Mouse (Mus musculus): Measurements from ENCODE around the gene Samsn1.
"Not testable (repeated sequence)": the region's sequence is repeated elsewhere in the genome, so short reads cannot be mapped to it uniquely, and the experiment has no call there.

Samsn1 gene

DNA sequence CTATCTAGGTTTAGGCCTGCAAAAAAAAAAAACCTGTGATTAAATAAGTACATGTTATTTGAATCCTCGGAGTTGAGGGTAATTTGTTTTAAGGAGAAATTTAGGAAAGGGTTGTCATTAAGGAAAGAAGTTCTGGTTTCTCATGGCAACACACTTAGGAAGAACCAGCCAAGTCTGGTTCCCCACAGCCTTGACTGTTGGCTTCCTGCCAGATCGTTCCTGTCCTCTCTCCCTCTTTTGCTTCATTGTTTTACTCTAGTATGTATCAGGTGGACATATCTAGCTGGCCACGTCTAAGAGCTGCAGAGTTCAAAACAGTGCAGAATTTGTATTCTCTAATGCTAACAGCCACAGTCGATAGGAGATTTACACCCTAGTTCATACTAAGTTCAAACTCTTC is 146.2 kb downstream of the Samsn1 start:
- no peak for DNase-seq (ENCODE audit: low read depth)

DNA sequence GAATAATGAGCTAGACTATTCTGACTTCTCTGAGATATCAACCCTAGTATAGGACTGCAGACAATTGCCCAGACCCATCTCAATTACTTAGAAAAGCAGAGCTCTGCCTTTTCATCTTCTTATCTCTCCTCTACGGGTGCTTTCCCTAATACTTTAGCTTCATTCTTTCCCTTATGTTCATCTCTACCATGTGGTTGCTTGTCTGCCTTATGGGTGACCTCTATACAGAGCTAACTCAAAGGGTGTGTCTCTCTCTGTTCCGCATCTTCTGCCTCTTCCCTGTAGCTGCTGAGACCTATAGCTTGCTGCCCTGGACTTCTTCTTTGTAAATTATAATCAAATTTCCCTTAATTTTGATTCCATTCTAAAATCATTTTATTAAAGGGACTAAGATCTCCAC is 147.6 kb downstream of the Samsn1 start:
- no peak for DNase-seq (ENCODE audit: low read depth)

DNA sequence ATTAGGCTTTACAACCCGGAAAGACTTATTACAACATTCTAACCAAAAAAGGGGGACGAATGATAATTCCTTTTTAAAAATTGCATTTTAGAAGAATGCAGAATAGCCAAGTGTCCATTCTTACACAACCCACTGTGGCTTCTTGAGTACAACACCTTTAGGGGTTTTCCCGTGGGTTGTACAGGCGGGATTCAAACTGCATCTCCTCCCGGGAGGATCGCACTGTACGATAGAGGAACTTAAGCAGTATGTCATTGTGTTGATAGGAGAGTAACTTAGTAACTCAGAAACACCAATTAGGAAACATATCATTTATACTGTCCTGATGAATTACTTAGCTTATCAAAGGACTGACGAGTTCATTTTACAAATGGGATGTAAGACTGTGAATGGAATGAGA is 149.8 kb downstream of the Samsn1 start:
- DNase-seq (ENCODE audit: low read depth), result no peak

DNA sequence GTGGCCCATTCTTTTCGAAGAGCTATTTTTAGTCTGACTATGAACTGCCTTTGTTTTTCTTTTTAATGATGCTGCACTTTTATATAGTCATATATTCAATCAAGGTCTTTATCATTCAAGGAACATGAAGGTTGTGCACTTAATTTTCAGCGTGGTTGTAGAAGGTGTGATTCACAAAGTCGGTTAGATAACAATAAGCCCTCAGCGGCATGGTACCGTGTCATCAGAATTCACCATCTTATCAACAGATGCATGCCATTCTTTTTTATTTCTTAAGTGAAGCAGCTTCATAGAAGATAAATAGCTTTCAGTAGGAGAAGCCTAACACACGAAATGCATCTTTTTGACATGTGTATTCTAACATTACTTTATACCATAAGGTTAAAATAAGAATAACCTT is 154.7 kb downstream of the Samsn1 start:
- DNase-seq (ENCODE audit: low read depth), result no peak

DNA sequence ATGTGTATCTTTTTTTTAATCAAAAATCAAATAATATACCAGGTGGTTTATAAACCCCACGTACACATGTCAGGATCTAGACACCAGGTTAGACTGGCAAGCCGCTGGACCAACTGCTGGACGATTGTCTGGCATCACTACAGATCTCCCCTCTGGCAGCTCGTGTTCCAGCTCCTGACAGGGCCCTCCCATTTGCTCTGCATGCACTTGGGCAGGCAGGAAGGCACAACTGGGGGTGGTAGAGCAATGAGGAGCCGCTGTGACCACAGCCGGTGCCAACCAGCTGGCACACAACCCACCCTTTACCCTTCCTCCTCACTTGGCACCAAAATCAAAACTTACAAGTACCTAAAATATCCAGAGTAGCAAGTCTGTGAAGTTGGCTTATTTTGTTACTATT is 156.6 kb downstream of the Samsn1 start:
- DNase-seq (ENCODE audit: low read depth), result no peak

DNA sequence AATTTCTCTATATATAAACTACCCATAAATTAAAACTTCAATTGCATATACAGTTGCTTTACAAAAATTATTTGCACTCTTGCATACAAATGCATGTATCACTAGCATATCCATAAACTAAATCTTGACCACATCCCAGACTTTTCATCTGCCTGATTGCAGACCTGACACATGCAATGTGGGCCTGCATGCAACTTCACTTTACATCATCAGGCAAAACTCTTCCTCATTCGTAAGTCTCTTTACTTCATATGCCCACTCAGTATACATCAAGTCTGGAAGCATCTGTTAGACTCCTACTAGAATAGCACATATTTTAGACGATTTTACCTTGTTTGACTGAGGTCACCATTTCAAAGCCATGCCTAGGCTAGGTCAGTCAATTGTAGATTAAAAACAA is 157.4 kb downstream of the Samsn1 start:
- no peak for DNase-seq (ENCODE audit: low read depth)

DNA sequence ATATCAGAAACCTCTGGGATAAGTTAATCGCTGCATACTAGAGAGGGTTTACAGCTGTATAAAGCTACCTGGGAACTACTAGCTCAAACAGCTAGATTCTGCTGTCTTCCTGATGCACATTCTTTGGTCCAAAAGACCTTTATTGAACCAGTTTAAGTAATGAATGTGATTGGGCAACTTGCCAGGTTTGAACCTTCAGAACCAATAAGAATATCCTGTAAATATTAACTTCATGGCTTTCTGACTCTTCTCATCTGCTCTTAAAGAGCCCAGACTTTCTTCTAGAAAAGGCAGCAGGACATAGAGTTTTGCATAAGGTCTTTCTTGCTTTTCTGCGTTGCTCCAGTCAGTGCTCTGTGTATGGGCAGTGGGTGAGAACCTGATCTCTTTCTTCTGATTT is 165.7 kb downstream of the Samsn1 start:
- no peak for DNase-seq (ENCODE audit: low read depth)

DNA sequence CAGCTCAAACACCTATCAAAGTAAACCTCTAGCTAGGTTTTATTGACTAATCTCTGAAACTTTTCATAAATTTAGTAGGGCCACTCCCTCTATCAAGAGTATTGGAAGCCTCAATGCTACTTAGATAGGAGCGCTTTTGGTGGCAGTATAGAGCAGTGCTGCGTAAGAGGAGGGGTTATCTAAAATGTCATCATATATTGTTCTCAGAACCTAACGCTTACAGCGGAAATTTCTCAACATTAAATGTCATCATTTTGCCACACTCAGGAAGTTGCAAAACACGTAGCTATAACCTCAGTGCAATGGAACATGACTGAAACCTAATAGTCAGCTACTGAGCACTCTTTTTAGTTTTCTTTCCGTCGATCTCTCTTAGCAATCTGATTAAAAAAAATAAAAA is 166.7 kb downstream of the Samsn1 start:
- DNase-seq (ENCODE audit: low read depth), result no peak

DNA sequence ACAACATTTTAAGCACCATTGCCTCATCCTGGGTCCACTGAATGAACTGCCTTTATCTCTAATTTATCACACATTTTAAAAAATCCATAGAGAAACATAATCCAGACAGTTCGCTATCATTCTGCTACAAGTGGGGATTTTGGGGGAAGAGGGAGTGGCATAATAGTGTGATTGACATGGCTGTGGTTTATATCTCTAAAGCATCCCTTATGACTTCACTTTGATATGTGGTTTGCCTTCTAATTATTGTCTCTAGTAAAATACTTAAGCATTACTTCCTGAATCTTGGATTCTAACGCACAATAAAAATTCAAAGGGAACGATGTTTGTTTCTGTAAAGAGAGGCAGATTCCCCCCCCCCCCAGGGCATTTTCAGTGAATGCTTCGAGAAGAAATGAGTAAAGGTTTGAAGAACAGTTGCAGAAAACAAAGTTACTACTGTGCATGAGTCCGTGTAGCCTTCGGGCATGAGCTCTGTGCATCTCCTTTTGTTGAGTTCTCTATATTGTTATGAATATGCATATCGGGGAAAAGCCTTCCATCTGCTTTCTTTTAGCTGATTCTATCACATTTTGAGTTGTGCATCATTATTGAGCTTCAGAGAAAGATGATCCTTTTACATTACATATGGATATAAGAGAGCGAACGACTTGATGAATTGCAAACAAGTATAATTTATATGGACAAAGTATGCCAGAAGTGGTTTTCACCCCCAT is 168.4 kb downstream of the Samsn1 start:
- no peak for DNase-seq (ENCODE audit: low read depth)

DNA sequence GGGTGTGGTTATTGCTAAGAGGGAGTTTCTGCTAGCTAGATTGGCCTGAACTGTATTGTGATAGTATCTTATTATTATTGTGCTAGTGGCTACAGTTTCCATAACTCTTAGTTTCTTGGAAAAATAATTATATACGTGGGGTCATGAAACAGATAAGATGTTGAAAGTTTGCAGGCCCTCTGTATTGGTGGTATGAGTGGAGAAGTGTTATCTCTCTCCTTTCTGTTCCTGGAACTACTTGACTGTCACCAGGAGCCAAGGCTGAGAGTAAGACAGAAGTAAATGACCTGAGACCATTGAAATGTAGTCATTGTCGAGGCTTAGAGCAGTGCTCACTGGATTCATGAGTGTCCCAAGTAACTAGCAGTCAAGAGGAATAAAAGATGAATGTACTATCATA is 169.6 kb downstream of the Samsn1 start:
- no peak for DNase-seq (ENCODE audit: low read depth)

DNA sequence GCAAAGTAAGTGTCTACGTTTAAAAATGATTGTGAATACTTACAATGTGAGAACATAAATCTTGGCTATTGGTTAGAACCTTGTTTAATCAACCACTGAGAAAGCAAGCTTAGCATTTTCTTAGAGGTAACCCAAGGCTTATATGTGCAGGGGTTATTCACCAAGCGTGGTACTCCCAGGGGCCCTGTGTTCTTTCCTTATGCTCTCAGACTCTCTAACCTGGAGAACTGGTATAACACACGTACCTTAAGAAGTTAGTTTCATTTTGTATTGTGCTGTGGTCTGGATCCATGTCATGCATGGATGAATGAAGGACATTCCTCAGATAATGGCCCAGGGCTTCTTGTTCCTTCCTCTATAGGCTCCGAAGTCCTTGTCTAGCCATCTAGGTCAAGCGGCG is 173.0 kb downstream of the Samsn1 start:
- no peak for DNase-seq (ENCODE audit: low read depth)

DNA sequence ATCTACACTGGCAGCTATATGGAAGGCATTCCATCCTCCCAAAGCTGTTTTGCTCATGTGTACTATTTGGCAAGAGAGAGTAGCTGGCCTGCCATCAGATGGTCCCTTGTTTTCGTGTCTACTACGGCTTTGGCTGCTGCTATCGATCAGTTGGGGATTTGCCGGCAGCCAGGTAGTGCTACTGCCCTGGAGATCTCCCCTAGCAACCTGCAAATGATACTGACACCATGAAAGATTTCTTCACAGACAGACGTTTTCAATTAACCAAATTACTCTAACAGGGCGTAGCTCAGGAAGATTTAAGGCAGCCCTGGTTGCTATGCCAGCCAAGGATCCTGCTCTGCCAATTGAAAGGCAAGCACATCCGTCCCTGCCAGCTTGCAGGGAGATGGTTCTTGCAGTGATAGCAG is 178.4 kb downstream of the Samsn1 start:
- no peak for DNase-seq (ENCODE audit: low read depth)

DNA sequence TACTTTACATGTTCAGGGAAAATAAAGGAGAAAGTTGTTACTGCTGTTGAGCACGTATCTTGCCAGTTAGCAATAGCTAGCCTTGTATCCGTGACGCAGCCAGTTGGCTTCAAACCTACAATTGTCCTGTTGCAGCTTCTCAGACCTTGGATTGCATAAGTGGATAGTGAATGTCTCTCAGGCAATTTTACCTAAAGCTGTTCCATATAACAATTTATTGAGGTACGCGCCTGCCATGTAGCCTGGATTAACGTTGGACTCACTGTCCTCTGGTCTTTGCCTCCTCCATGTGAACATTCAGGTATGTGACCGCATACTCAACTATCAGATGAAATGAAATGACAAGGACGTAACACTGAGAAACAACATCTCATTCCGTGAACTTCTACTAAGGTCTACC is 179.1 kb downstream of the Samsn1 start:
- DNase-seq (ENCODE audit: low read depth), result no peak

DNA sequence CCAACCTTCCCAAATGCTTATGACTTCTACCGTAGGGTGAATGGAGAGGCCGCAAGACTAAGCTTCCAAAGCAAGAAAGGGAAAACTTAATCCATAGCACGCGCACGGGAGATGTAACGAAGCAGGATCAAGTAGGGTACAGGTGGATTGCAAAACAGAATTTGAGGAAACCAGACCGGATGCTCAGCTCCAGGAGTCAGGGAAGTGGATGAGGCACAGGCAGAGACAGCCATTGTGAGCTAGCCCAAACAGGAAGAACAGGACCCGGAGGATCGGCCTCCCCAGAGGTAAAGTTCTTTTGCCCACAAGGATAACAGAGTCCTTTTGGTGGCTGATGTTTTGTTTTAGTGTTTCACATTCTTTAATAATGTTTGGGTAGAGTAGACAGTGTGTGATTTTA is 179.5 kb downstream of the Samsn1 start:
- DNase-seq (ENCODE audit: low read depth), result no peak

DNA sequence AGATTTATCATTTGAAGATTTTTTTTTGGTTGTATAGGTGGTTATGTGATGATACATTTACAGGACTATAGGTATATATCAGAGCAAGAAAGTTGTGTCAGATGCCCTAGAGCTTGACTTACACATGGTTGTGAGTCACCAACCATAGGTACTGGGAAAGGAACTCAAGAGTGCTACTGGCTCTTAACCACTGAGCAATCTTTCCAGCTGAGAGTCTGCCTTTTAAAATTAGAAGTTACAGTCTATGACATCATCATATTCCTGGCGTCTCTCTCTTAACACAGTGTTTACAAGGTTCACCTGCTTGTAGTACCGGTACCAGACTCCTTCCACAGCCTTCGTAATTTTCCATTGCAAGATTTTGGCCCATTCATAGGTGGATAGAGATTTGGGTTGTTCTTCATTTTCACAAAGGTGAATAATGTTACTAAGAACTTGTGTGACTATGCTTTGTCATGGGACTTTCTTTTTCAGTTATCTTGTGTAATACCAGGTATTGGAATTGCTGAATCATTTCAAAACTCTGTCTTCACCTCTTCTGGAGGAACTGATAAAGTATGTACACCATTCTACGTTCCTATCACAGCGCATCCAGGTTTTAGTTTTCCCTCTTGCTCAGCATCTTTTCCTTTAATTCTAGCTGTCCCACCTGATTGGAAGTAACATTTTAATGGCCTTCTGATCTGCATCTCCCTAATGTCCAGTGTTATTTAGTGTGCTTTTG is 184.2 kb downstream of the Samsn1 start:
- DNase-seq (ENCODE audit: low read depth), result peak; percentile 63

DNA sequence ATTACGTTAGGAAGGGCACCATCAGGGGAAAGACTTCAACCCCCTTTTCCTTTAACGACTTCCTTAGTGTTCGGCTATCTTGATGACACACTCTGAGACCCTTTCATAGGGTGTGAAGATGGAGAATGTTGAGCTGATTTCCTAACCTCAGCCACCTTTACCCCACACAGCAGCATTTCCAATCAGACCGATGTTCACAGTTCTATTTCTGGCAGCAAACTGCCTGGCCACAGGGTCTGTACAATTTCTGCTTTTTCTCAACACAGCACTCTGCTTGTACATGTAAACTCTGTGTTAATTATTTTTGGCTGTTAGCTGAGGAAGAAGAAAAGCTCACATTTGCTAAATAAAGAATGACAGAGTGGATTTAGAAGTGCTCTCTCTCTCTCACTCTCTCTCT is 190.7 kb downstream of the Samsn1 start:
- no peak for DNase-seq (ENCODE audit: low read depth)

DNA sequence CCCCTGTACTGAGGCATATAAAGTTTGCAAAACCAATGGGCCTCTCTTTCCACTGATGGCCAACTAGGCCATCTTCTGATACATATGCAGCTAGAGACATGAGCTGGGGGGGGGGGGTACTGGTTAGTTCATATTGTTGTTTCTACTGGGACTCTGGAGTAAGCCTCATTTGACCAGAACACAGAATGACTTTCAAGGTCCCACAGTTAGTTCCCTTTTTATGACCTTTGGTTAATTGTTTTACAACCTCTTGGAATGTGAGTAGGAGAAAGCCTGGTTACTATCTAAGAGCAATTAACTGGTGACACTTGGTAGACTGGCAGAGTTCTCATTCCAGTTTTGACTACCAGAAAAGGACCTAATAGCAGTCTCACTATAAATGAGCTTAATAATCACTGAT is 195.1 kb downstream of the Samsn1 start:
- DNase-seq (ENCODE audit: low read depth), result not testable (repeated sequence)

DNA sequence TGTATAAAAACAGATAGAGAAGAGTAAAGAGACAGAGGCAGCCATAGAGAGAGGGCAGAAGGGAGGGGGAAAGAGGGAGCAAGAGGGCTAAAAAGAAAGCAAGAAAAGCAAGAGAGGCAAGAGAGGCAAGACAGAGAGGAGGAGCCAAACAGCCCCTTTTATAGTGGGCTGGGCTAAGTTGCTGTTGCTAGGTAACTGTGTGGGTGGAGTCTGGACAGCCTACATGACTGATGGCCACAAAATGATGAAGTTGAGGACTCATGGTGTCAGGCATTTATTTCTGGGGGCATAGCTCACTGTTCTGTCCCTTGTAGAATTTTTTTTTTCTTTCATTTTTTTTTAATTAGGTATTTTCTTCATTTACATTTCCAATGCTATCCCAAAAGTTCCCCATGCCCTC is 195.6 kb downstream of the Samsn1 start:
- DNase-seq (ENCODE audit: low read depth), result peak; percentile 34

DNA sequence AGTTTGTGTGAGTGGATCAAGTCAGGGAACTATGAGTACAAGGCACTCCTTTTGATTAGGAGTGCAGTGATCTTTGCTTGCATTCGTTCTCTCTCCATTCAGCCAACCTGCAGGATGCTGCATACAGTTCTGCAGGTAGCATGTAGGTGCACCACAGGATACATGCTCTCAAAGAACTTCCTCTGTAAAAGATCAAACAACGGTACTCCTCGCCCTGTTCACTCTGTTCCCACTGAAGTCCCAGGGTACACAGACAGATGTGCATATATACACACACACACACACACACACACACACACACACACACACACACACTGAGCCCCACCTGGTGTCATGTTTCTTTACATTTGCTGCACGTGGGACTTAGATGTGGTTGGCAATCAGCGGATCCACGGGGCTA is 198.9 kb downstream of the Samsn1 start:
- DNase-seq (ENCODE audit: low read depth), result no peak

DNA sequence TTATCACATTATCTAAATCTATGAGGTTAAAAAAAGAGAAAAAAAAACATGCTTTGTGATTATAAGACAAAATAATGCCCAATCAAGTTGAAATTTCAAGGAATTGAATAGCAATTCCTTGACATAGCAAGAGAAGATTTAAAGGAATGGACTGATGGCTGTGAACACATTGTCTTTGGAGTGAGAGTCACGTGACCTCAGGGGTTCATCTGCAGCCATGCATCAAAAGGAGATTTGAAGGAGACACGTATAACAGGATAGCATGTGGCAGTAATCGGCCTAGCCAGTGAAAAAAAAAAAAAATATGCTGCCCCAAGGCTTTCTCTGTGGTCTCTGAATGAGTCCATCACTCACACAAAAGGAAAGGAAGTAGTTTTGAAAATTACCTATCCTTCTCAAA is 201.1 kb downstream of the Samsn1 start:
- no peak for DNase-seq (ENCODE audit: low read depth)

Data from c-Kit-positive CD71-positive TER-119-negative erythroid progenitor cells, embryonic 14.5 days (primary cell).